Mouse (Mus musculus) spleen, adult 2 months (tissue): Measurements from ENCODE around the gene Bri3. TPM values are rescaled to one million over a fixed set of nuclear protein-coding genes. Genes with fewer than 3 reads are reported as not detected.
A peak's percentile ranks its signal among the peaks of the same experiment; 100 is the strongest.

Experiments
- DNase-seq, 2 experiments: peaks; one replicate each; pipeline versions ENCODE4 v3.0.0 to v3.0.0-alpha.2; 2012 to 2021; ENCODE audit warnings: low spot score in 2 of 2, low read depth in 1 of 2
- H3K27ac ChIP-seq: fragments of 200-500 bp; 2 replicates; pipeline ENCODE4 v1.5.1; 2012; ENCODE audit warnings: low read length, inconsistent platforms; ENCODE audit not compliant: insufficient read depth
- H3K27me3 ChIP-seq: fragments of 200-500 bp; 2 replicates; pipeline ENCODE4 v1.6.1; 2012; ENCODE audit warnings: mild to moderate bottlenecking, moderate library complexity, low read length, inconsistent platforms; ENCODE audit not compliant: control insufficient read depth, insufficient read depth
- H3K36me3 ChIP-seq: fragments of 200-500 bp; 2 replicates; pipeline ENCODE4 v1.6.1; 2012; ENCODE audit warnings: mild to moderate bottlenecking, low read length, inconsistent platforms; ENCODE audit not compliant: control insufficient read depth, insufficient read depth
- H3K4me1 ChIP-seq: fragments of 200-500 bp; 2 replicates; pipeline ENCODE4 v1.6.1; 2011; ENCODE audit warnings: inconsistent platforms; ENCODE audit not compliant: control insufficient read depth, insufficient read depth, insufficient read length
- H3K4me3 ChIP-seq: fragments of 200-500 bp; 2 replicates; pipeline ENCODE4 v1.5.1; 2011; ENCODE audit warnings: mild to moderate bottlenecking, inconsistent platforms; ENCODE audit not compliant: insufficient read depth, insufficient read length; ENCODE audit errors: extremely low read depth
- CTCF ChIP-seq: fragments of 200-500 bp; IDR thresholded peaks from 2 replicates; pipeline ENCODE4 v1.5.1; 2011; ENCODE audit warnings: mild to moderate bottlenecking, inconsistent platforms; ENCODE audit not compliant: insufficient read depth, insufficient read length, insufficient replicate concordance; ENCODE audit errors: extremely low read depth
- POLR2A ChIP-seq: fragments of 200-500 bp; IDR thresholded peaks from 2 replicates; pipeline ENCODE4 v1.6.1; 2011; ENCODE audit warnings: low read depth, low read length, inconsistent platforms
- WGBS: fragments of 180-500 bp; shearing (Covaris S2); methylation state at CpG from one replicate; pipeline ENCODE4 v1.1.7; 2018; 5-methylcytosine and 5-hydroxymethylcytosine counted together
- polyA plus RNA-seq: library from polyadenylated mRNA; depleted of rRNA; stranded (reverse); fragments of >200 nt; gene quantifications from 2 replicates; pipeline ENCODE4 v1.2.3, GENCODE M21; 2012

The Bri3 gene
- polyA plus RNA-seq, 1 experiment: 50.2 TPM

DNA sequence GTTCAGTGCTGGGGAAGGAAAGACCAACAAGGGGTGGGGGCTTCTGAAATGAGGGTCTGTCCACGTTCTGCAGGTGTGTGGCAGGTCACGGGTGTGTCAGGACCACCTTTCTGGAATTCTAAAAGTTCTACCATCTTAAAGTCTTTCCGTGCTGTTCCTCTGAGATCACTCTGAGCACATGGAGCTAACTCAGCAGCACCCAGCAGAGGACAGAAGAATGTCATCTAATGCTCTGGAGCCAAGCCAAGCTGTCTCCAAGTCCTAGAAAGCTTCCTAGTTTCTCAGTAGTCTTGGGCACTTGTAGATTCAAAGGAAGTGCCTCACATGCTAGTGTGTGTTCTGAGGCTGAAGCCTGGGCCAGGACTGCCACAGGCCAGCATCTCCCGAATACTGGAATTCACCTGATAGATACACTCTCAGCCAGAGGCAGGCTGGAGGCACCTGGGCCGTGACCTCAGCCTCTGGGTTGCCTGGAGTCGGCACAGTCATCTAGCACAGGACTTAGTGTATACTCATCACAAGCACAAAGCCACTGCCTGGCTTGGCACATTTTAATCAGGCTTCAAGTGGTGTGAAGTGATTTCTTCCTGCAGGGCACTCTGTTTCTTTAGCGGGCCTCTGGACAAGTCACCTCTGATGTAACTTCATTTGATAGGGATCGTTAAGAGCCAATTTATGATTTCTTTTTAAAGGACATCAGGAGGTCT lies 23.5 kb downstream of the Bri3 start:
- TF ChIP-seq POLR2A: no peak
- no peak for TF ChIP-seq CTCF
- peak in 1 of 2 experiments; percentile 29 for DNase-seq
- Histone ChIP-seq H3K4me1 (no peaks in the 10 kb centered on the region), H3K4me3 (no peak overlapping the region), H3K27ac (no peak overlapping the region), H3K36me3 (peaks cover 3% of the 10 kb centered on the region), H3K27me3 (no peaks in the 10 kb centered on the region)
- WGBS: 92% methylated on average over 8 of the region's 8 CpGs

DNA sequence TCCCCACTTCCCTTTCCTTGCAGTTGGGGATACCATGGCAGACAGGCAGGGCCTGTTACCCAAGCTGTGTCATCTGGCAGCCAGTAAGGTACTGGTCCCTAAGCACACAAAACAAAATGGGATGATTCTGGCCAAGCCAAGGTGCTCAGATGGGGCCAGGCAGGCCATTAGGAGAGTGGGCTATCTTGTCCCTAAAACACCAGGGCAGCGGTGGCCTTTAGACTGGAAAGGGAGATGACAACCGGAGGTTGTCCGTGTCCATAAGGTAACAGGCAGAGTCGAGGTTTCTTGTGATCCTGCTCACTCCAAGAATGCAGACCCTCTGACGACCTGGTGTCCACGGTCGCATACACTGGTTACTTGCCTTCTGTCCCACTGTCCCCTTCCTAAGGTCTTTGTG lies 25.7 kb downstream of the Bri3 start:
- 91% methylated on average over 7 of the region's 7 CpGs for WGBS
- no peak for DNase-seq
- TF ChIP-seq CTCF: no peak
- TF ChIP-seq POLR2A: no peak

DNA sequence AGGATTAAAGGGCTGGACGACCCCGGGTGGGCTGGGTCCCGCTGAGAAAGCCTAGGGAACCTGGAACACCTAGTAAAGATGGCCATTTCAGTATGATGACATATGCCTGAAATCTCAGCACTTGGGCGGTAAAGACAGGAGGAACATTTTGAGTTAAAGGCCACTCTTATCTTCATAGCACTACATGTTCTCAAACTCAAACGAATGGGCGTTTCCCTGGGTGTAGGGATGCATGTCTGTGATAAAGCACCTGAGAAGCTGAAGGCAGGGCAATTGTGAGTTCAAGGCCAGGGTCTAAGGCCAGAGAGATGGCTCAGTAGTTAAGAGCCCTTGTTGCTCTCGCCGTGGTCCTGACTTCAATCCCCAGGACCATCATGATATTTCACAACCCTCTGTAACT lies 26.2 kb downstream of the Bri3 start:
- no peak for DNase-seq
- no peaks in the 10 kb centered on the region for H3K27me3 ChIP-seq
- peaks cover 3% of the 10 kb centered on the region for H3K36me3 ChIP-seq
- TF ChIP-seq POLR2A (no peak), CTCF (no peak)
- no peaks in the 10 kb centered on the region for H3K4me1 ChIP-seq
- no peak overlapping the region for H3K27ac ChIP-seq
- no peak overlapping the region for H3K4me3 ChIP-seq
- 88% methylated on average over 8 of the region's 8 CpGs for WGBS

More for the DNA sequence above, 25.7 kb downstream of the Bri3 start:
- H3K36me3 ChIP-seq: peaks cover 3% of the 10 kb centered on the region
- no peaks in the 10 kb centered on the region for H3K4me1 ChIP-seq
- no peaks in the 10 kb centered on the region for H3K27me3 ChIP-seq
- no peak overlapping the region for H3K27ac ChIP-seq
- no peak overlapping the region for H3K4me3 ChIP-seq

DNA sequence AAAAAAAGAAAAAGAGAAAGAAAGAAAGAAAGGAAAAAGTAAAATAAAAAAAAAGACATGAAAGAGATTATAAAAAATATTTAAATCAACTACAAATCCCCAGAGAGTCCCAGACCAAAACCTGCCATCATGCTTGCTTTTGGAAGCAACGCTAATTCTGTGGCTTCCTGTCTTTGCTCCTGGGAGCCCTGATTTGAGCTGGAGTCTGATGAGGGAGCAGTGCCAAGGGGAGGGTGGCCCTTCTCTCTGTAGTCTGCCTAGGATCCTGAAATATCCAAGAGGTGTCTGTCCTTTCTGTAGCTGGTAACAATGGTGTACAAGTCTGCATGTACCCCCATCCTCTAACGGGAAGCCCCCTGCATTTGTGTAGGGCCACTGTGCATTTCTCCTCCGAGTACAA lies 26.9 kb downstream of the Bri3 start:
- peaks cover 3% of the 10 kb centered on the region for H3K36me3 ChIP-seq
- WGBS: 51% methylated on average over 3 of the region's 3 CpGs
- no peak overlapping the region for H3K4me3 ChIP-seq
- H3K27ac ChIP-seq: no peak overlapping the region
- no peaks in the 10 kb centered on the region for H3K4me1 ChIP-seq
- no peaks in the 10 kb centered on the region for H3K27me3 ChIP-seq
- TF ChIP-seq POLR2A (no peak), CTCF (no peak)
- no peak for DNase-seq

DNA sequence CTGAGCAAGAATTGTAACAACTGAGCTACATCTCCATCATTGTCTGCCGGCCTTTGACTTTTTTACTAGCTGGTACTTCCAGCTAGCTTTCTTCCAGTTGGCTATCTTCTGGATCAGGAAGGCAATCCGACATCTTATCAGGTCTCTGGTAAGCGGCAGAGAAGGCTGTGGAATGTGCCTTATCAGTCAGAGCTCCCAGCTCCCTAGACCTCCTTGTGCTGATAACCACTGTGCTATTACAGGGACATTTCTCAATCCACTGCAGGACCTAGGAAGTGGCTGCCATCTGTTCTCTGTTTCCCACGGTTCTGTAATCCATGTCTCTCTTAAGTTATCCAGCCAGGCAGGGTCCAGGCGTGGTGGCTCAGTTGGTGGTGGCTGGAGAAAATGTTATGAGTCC lies 27.5 kb downstream of the Bri3 start:
- Histone ChIP-seq H3K36me3 (peaks cover 2% of the 10 kb centered on the region; the same call in 1 of the 2 replicates), H3K27ac (no peak overlapping the region), H3K4me3 (no peak overlapping the region), H3K27me3 (no peaks in the 10 kb centered on the region), H3K4me1 (peaks cover under 1% of the 10 kb centered on the region; the same call in 1 of the 2 replicates)
- TF ChIP-seq POLR2A: no peak
- no peak for TF ChIP-seq CTCF
- no peak for DNase-seq
- 71% methylated on average over 5 of the region's 5 CpGs for WGBS

DNA sequence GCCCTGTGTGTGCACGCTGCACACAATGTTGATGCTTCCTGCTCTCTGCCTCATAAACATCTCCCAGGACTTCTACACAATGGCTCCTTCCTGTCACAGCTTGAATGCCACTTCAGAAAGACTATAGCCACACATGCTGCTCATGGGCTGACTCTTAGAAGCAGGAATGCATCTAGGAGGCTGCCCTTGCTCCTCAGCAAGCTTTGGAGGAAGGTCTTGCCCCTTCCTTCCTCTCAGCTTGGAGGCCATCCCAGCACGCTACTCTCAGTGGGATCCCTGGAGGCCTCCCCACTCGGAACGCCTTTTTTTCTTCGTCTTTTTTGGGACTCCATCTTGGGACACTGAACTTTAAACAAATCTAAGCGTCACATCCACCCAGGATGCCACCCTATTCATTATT lies 30.7 kb downstream of the Bri3 start:
- DNase-seq: no peak
- Histone ChIP-seq H3K27me3 (no peaks in the 10 kb centered on the region), H3K36me3 (no peaks in the 10 kb centered on the region), H3K4me1 (peaks cover 4% of the 10 kb centered on the region; the same call in 1 of the 2 replicates), H3K27ac (no peak overlapping the region), H3K4me3 (no peak overlapping the region)
- WGBS: 82% methylated on average over 6 of the region's 6 CpGs
- TF ChIP-seq CTCF (no peak), POLR2A (no peak)
